Mouse (Mus musculus) spleen, postnatal 14 days (tissue): Measurements from ENCODE around the gene Igsf21.

Experiments
- DNase-seq, 2 experiments: peaks; one replicate each; pipeline ENCODE4 v3.0.0; 2021 to 2022; ENCODE audit warnings: low spot score in 2 of 2

The Igsf21 gene

GRCm38 (mm10) chr4:140237305-140237741 lies 9.3 kb downstream of the Igsf21 start:
- no peak for DNase-seq

- no peak for DNase-seq
Observed at GRCm38 (mm10) chr4:140235361-140236153, 11.0 kb downstream of the Igsf21 start.

GRCm38 (mm10) chr4:140234412-140235205 lies 12.0 kb downstream of the Igsf21 start:
- DNase-seq, result no peak

GRCm38 (mm10) chr4:140227837-140228236 lies 18.7 kb downstream of the Igsf21 start:
- DNase-seq, result no peak

- DNase-seq, result no peak
Observed at GRCm38 (mm10) chr4:140225204-140225603, 21.4 kb downstream of the Igsf21 start.

- no peak for DNase-seq
Observed at GRCm38 (mm10) chr4:140224451-140224850, 22.1 kb downstream of the Igsf21 start.

- no peak for DNase-seq
Observed at GRCm38 (mm10) chr4:140223067-140223466, 23.5 kb downstream of the Igsf21 start.

GRCm38 (mm10) chr4:140220326-140221093 lies 26.1 kb downstream of the Igsf21 start:
- DNase-seq, result no peak

GRCm38 (mm10) chr4:140218853-140219852 lies 27.4 kb downstream of the Igsf21 start:
- DNase-seq, result no peak

GRCm38 (mm10) chr4:140218384-140218783 lies 28.2 kb downstream of the Igsf21 start:
- DNase-seq, result no peak

GRCm38 (mm10) chr4:140217934-140218333 lies 28.6 kb downstream of the Igsf21 start:
- DNase-seq, result no peak

- DNase-seq, result no peak
Observed at GRCm38 (mm10) chr4:140216096-140216495, 30.5 kb downstream of the Igsf21 start.

GRCm38 (mm10) chr4:140215205-140215604 lies 31.4 kb downstream of the Igsf21 start:
- DNase-seq, result no peak

- DNase-seq, result no peak
Observed at GRCm38 (mm10) chr4:140214406-140214805, 32.2 kb downstream of the Igsf21 start.

GRCm38 (mm10) chr4:140210129-140210890 lies 36.3 kb downstream of the Igsf21 start:
- DNase-seq, result no peak

GRCm38 (mm10) chr4:140205811-140206231 lies 40.8 kb downstream of the Igsf21 start:
- no peak for DNase-seq

GRCm38 (mm10) chr4:140204775-140205174 lies 41.8 kb downstream of the Igsf21 start:
- DNase-seq, result no peak

- no peak for DNase-seq
Observed at GRCm38 (mm10) chr4:140203696-140204272, 42.8 kb downstream of the Igsf21 start.

GRCm38 (mm10) chr4:140202196-140202595 lies 44.4 kb downstream of the Igsf21 start:
- DNase-seq, result no peak

GRCm38 (mm10) chr4:140200296-140200695 lies 46.3 kb downstream of the Igsf21 start:
- no peak for DNase-seq
